Mouse (Mus musculus) spleen, adult 2 months (tissue): ENCODE measurements around the gene Sat2.

Source experiments
- CTCF ChIP-seq: fragments of 200-500 bp; IDR thresholded peaks from 2 replicates; pipeline ENCODE4 v1.5.1; 2011; ENCODE audit warnings: mild to moderate bottlenecking, inconsistent platforms; ENCODE audit not compliant: insufficient read depth, insufficient read length, insufficient replicate concordance; ENCODE audit errors: extremely low read depth
- POLR2A ChIP-seq: fragments of 200-500 bp; IDR thresholded peaks from 2 replicates; pipeline ENCODE4 v1.6.1; 2011; ENCODE audit warnings: low read depth, low read length, inconsistent platforms

DNA sequence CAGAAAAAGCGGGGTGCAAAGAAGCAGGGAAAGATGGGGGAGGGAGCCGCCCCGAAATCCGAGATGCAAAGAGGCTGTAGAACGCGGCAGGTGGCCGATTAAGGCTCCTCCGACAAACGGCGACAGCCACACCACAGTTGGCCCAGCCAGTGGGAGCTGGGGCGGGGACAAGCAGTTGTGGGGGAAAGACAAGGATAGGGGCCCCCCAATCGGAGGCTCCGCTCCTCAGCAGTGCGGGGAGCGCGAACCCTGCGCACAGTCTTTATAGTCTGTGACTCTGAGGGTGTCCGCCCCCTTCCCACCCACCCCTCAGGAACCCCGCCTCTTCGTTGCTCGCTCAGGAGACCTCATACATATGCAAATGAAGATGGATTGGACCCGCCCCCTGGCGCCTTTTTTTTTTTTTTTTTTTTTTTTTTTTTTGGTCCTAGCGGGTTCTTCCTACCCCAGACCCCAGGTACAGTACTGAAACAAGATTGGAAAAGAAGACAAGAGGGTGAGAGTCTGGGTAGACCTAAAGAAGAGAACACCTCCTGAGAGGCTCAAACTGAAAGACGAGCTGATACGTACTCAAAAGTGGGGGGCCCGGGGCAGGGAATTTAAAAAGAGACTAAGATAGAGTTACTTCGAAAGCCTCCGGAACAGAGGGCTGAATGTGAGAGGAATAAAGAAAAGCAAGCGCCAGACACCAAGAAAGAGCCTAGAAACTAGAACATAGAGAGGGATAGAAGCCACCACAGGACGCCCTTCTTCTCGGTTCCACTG is 15.9 kb upstream of the Sat2 start, which contains the start of gene Atp1b2:
- TF ChIP-seq POLR2A (peak; percentile 22; the same call in 1 of the 2 replicates), CTCF (no peak)
